Mouse (Mus musculus) liver, embryonic 14.5 days (tissue): ENCODE results near the gene Msl1. TPM values are rescaled to one million over a fixed set of nuclear protein-coding genes. Genes with fewer than 3 reads are reported as not detected.

ENCODE experiments used
- ATAC-seq: fragments of 200-750 bp; cut with Nextera tagmentation; 2 replicates; pipeline ENCODE4 v1.8.0; 2017; ENCODE audit warnings: moderate number of reproducible peaks, mild to moderate bottlenecking, moderate library complexity; ENCODE audit not compliant: insufficient read depth
- DNase-seq, 3 experiments: peaks; one replicate each; pipeline ENCODE4 v3.0.0-alpha.2; 2012 to 2013; ENCODE audit warnings: low read depth in 3 of 3, low spot score in 3 of 3
- H3K27ac ChIP-seq: fragments of 300-500 bp; sonication (generic); 2 replicates; pipeline ENCODE4 v1.5.1; 2014; ENCODE audit warnings: moderate library complexity, mild to moderate bottlenecking, control low read depth, inconsistent platforms
- H3K27me3 ChIP-seq: fragments of 300-500 bp; sonication (generic); 2 replicates; pipeline ENCODE4 v1.6.1; 2014; ENCODE audit warnings: mild to moderate bottlenecking, low read length, moderate library complexity; ENCODE audit not compliant: control insufficient read depth, insufficient read depth
- H3K36me3 ChIP-seq: fragments of 300-500 bp; sonication (generic); replicated peaks from 2 replicates; pipeline ENCODE4 v1.6.1; 2014; ENCODE audit warnings: low read depth; ENCODE audit not compliant: control insufficient read depth, insufficient read depth
- H3K4me1 ChIP-seq, 2 experiments: fragments of 200-500 bp in 1 of 2; fragments of 300-500 bp in 1 of 2; sonication (generic) in 1 of 2; replicated peaks; 2 replicates each; pipeline ENCODE4 v1.6.1; 2012 to 2014; ENCODE audit warnings: antibody characterized with exemption in 1 of 2, inconsistent platforms in 1 of 2, low read length in 1 of 2; ENCODE audit not compliant: control insufficient read depth in 2 of 2, insufficient read depth in 2 of 2
- H3K4me2 ChIP-seq: fragments of 300-500 bp; sonication (generic); 2 replicates; pipeline ENCODE4 v1.6.1; 2014; ENCODE audit warnings: low read depth, mild to moderate bottlenecking, control low read depth, moderate library complexity
- H3K4me3 ChIP-seq, 2 experiments: fragments of 200-500 bp in 1 of 2; fragments of 300-500 bp in 1 of 2; sonication (generic) in 1 of 2; 2 replicates each; pipeline ENCODE4 v1.5.1; 2012 to 2014; ENCODE audit warnings: low read depth in 2 of 2, low read length in 2 of 2, mild to moderate bottlenecking in 2 of 2, control low read depth in 1 of 2, inconsistent platforms in 1 of 2, moderate library complexity in 1 of 2; ENCODE audit not compliant: insufficient read depth in 1 of 2
- H3K9ac ChIP-seq: fragments of 300-500 bp; sonication (generic); replicated peaks from 2 replicates; pipeline ENCODE4 v1.6.1; 2014; ENCODE audit warnings: mild to moderate bottlenecking, control low read depth, moderate library complexity
- H3K9me3 ChIP-seq: fragments of 300-500 bp; sonication (generic); 2 replicates; pipeline ENCODE4 v1.6.1; 2016; ENCODE audit warnings: low read length, mixed read lengths; ENCODE audit not compliant: control insufficient read depth
- CTCF ChIP-seq: IDR thresholded peaks from 2 replicates; pipeline ENCODE4 v1.5.1; 2016; ENCODE audit warnings: antibody characterized with exemption, low read depth, control low read depth
- EP300 ChIP-seq: IDR thresholded peaks from 2 replicates; pipeline ENCODE4 v1.6.1; 2016; ENCODE audit warnings: antibody characterized with exemption, low read depth
- WGBS: fragments of 180-500 bp; shearing (Covaris S2); extraction: QIAGEN DNeasy Blood & Tissue Kit; methylation state at CpG from one replicate; pipeline ENCODE4 v1.1.7; 2014; ENCODE audit not compliant: insufficient replicate concordance; 5-methylcytosine and 5-hydroxymethylcytosine counted together
- polyA plus RNA-seq, 2 experiments: library from polyadenylated mRNA; depleted of rRNA in 1 of 2; stranded (reverse) in 1 of 2; unstranded in 1 of 2; fragments of >200 nt; fragmentation: Nextera tagmentation in 1 of 2; extraction: Ambion mirVana in 1 of 2; gene quantifications; 2 replicates each; pipeline versions ENCODE4 v1.2.1 to v1.2.3; 2012 to 2014

The Msl1 gene
- polyA plus RNA-seq, 2 experiments, result 4.5 to 15.8 TPM

DNA sequence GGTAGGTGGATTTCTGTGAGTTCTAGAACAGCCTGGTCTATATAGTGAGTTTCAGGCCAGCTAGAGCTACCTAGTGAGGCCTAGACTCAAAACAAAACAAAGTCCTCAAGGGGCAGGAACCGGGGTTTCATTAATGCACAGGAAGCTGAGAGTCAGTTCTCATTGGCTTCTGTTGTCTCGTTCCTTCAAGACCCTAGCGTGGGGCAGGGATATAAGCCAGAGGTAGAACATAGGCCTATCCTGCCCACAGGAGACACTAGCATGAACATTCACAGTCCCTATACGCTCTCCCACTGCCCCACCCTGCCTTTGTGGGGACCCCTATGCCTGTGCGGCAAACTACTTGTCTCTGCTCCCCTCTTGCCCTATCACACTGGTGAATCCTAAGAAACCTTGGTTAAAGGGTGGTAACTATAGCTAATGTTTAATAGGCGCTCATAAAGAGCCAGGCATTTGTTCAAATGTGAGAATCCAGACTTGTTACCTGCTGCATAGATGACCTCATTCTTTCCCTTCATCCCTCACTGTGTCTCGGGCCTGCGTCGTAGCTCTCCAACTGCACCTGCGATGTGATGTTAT lies 42.7 kb upstream of the Msl1 start:
- Histone ChIP-seq H3K4me1 (peaks cover 81 to 94% of the 10 kb centered on the region in 2 experiments), H3K4me2 (no peak overlapping the region; the same call in 1 of the 2 replicates), H3K36me3 (peaks cover 6% of the 10 kb centered on the region; the same call in 1 of the 2 replicates), H3K27me3 (no peaks in the 10 kb centered on the region), H3K27ac (peak overlapping the region; percentile 49), H3K9me3 (no peaks in the 10 kb centered on the region), H3K9ac (no peak overlapping the region; the same call in 1 of the 2 replicates), H3K4me3 (no peak overlapping the region)
- DNase-seq (no peak), ATAC-seq (no peak)
- WGBS, result 73% methylated on average over 10 of the region's 10 CpGs
- TF ChIP-seq CTCF (no peak), EP300 (no peak)

DNA sequence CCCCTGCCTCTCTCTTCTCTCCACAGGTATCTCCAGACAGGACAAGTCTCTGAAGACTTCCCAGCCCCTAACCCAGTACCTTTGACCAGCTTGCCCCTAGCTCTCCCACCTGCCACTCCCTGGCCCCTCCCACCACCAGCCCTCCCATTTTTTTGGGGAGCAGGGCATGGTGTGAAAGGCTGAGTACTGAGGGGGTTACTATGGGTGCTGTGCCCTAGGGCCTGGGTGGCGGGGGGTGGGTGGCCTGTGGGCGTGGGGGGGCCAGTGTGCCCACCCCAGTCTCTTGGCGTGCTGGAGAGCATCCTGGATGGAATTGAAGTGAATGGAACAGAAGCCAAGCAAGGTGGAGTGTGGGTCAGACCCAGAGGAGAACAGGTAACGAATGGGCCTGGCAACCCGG lies 42.1 kb upstream of the Msl1 start:
- 71% methylated on average over 5 of the region's 5 CpGs for WGBS
- Histone ChIP-seq H3K27ac (no peak overlapping the region), H3K9ac (no peak overlapping the region)

GRCm38 (mm10) chr11:98754151-98754620 lies 41.1 kb upstream of the Msl1 start:
- Histone ChIP-seq H3K27me3 (no peaks in the 10 kb centered on the region), H3K27ac (peak overlapping the region; percentile 40), H3K36me3 (peaks cover 6% of the 10 kb centered on the region; the same call in 1 of the 2 replicates), H3K9me3 (no peaks in the 10 kb centered on the region), H3K9ac (no peak overlapping the region), H3K4me2 (no peak overlapping the region; the same call in 1 of the 2 replicates), H3K4me3 (no peak overlapping the region), H3K4me1 (peaks cover 65 to 79% of the 10 kb centered on the region in 2 experiments)
- WGBS, result 42% methylated on average over 9 of the region's 9 CpGs
- DNase-seq, result no peak
- TF ChIP-seq EP300 (no peak), CTCF (no peak)
- ATAC-seq, result no peak

More for the DNA sequence above, 42.1 kb upstream of the Msl1 start:
- H3K36me3 ChIP-seq, result peaks cover 6% of the 10 kb centered on the region; the same call in 1 of the 2 replicates
- no peaks in the 10 kb centered on the region for H3K9me3 ChIP-seq
- TF ChIP-seq EP300, result no peak
- no peak for TF ChIP-seq CTCF
- DNase-seq (no peak), ATAC-seq (no peak)
- no peak overlapping the region for H3K4me3 ChIP-seq
- peaks cover 75 to 88% of the 10 kb centered on the region in 2 experiments for H3K4me1 ChIP-seq
- H3K4me2 ChIP-seq, result no peak overlapping the region
- no peaks in the 10 kb centered on the region for H3K27me3 ChIP-seq

GRCm38 (mm10) chr11:98754621-98755181 lies 40.6 kb upstream of the Msl1 start:
- Histone ChIP-seq H3K9me3 (no peaks in the 10 kb centered on the region), H3K27ac (peak overlapping the region; percentile 47), H3K27me3 (no peaks in the 10 kb centered on the region), H3K9ac (no peak overlapping the region), H3K36me3 (peaks cover 6% of the 10 kb centered on the region; the same call in 1 of the 2 replicates), H3K4me3 (no peak overlapping the region), H3K4me1 (peaks cover 64 to 73% of the 10 kb centered on the region in 2 experiments), H3K4me2 (no peak overlapping the region)
- peak; percentile 27 for ATAC-seq
- TF ChIP-seq EP300 (no peak), CTCF (peak; percentile 100)
- peak in 1 of 3 experiments; percentile 61 for DNase-seq
- 11% methylated on average over 7 of the region's 7 CpGs for WGBS

- TF ChIP-seq CTCF (no peak), EP300 (peak; percentile 73)
- Histone ChIP-seq H3K27me3 (no peaks in the 10 kb centered on the region), H3K4me3 (no peak overlapping the region), H3K9me3 (no peaks in the 10 kb centered on the region), H3K36me3 (peaks cover 8% of the 10 kb centered on the region), H3K4me1 (peaks cover 55 to 62% of the 10 kb centered on the region in 2 experiments), H3K4me2 (peak overlapping the region; percentile 52), H3K27ac (peak overlapping the region; percentile 1), H3K9ac (peak overlapping the region; percentile 19; the same call in 1 of the 2 replicates)
- 56% methylated on average over 6 of the region's 6 CpGs for WGBS
- DNase-seq (no peak), ATAC-seq (peak; percentile 30)
These were observed 39.5 kb upstream of the Msl1 start for GRCm38 (mm10) chr11:98755726-98756380.
